Mouse (Mus musculus): ENCODE data around the gene Sirt4. TPM values are rescaled to one million over a fixed set of nuclear protein-coding genes. Genes with fewer than 3 reads are reported as not detected.
A peak's percentile ranks its signal among the peaks of the same experiment; 100 is the strongest.

Gene Sirt4
- total and polyA plus RNA-seq, 3 experiments: 15.3 to 25.1 (median 18.8) TPM

DNA sequence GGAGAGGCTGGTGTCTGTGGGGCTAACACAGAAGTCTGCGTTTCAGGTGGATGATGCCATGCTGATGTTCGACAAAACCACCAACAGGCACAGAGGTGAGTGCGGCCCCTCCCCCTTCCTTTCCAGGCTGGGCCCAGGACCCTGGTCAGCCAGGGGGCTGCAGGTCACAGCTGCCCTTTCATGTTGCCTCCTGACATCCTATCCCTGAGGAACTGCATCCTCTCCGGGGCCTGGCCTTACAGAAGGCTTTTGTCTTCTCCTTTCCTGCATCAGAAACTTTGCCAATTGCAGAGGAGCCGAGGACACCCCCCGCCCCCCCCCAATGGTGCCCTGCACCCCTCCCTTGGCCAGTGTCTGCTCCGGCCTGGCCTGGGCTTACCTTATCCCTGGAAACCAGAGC is 45.9 kb downstream of the Sirt4 start:
- TF ChIP-seq POLR2A (IDR thresholded peaks at IDR 0.05; ENCODE audit: insufficient read depth, low read depth, low read length) (no peak), EP300 (IDR thresholded peaks at IDR 0.05; ENCODE audit: insufficient read depth, low read depth, low read length) (no peak), CTCF (IDR thresholded peaks at IDR 0.05) (no peak)
- H3K27me3 ChIP-seq (ENCODE audit: control insufficient read depth, insufficient read depth, low read length): no peaks in the 10 kb centered on the region; the same call in 1 of the 2 replicates
- intact Hi-C loops (cut with DNase I): no loop called here

DNA sequence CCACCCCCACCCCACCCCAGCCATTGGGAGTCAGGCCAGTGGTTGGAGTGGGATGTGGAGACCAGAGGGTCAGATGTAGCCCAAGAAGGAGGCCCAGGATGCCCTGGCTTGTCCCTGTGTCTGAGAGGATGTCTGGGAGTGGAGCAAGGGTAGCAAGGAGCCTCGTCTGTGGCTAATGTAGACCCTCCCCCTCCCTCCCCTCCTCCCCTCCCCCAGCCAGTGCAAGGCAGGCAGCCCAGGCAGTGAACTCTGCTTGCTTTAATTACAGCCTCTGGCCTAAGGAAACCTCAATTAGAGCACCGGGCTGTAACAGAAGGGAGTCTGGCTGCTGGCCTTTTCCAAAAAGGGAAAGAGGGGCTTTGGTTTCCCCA is 46.6 kb downstream of the Sirt4 start:
- no peak overlapping the region for H3K27ac ChIP-seq
- intact Hi-C loops (cut with DNase I): no loop called here
- no peaks in the 10 kb centered on the region; the same call in 1 of the 2 replicates for H3K27me3 ChIP-seq (ENCODE audit: control insufficient read depth, insufficient read depth, low read length)
- WGBS: 68% methylated on average over 2 of the region's 2 CpGs
- H3K4me3 ChIP-seq: no peak overlapping the region
- H3K79me2 ChIP-seq (replicated peaks; ENCODE audit: control insufficient read depth, insufficient read depth, low read length): no peaks in the 10 kb centered on the region
- DNase-seq: no peak
- H3K9ac ChIP-seq (ENCODE audit: low read depth, low read length): no peak overlapping the region
- H3K36me3 ChIP-seq (ENCODE audit: control insufficient read depth, insufficient read depth, low read length): no peaks in the 10 kb centered on the region
- no peaks in the 10 kb centered on the region for H3K4me1 ChIP-seq (ENCODE audit: control insufficient read depth, insufficient read depth, low read length)
- TF ChIP-seq EP300 (IDR thresholded peaks at IDR 0.05; ENCODE audit: insufficient read depth, low read depth, low read length): no peak
- no peak for TF ChIP-seq CTCF (IDR thresholded peaks at IDR 0.05)
- no peak for TF ChIP-seq POLR2A (IDR thresholded peaks at IDR 0.05; ENCODE audit: insufficient read depth, low read depth, low read length)

More for the DNA sequence above, 45.9 kb downstream of the Sirt4 start:
- Histone ChIP-seq H3K27ac (no peak overlapping the region), H3K79me2 (replicated peaks; ENCODE audit: control insufficient read depth, insufficient read depth, low read length) (no peaks in the 10 kb centered on the region), H3K4me3 (no peak overlapping the region), H3K9ac (ENCODE audit: low read depth, low read length) (no peak overlapping the region), H3K4me1 (ENCODE audit: control insufficient read depth, insufficient read depth, low read length) (no peaks in the 10 kb centered on the region), H3K36me3 (ENCODE audit: control insufficient read depth, insufficient read depth, low read length) (no peaks in the 10 kb centered on the region)
- no peak for DNase-seq
- 68% methylated on average over 7 of the region's 7 CpGs for WGBS

DNA sequence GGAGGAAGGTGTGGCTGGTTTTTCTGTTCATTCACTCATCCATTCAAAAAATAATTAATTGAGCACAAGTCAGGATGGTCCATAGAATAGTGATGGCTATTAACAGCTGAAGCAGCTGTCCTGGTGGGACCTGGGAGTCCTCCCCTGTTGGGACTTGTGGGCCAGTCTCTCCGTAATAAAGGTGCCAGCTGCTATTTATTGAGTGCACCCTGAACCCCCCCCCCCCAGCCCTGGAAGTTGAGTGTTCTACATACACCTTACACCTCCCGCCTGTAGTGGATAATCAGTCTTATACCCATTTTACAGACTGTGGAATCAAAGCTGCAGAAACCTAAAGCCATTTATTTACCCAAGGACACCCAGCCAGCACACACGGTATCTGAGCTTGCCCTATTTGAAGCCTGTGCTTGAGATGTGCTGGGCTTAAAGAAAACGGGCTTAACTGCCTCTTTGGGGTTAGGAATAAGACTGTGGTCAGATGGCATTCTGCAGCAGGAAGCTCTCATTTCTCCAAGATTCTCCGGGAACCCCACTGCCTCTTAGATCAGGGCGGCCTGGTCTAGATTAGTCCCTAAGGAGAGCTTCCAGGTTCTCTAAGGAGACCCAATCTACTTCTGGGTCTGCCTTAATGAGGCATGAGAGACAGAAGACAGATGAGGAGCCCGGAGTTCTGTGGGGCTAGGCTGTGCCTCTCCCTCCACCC is 47.1 kb downstream of the Sirt4 start:
- 84% methylated on average over 7 of the region's 7 CpGs for WGBS
- no peak for DNase-seq
- no peak for TF ChIP-seq CTCF (IDR thresholded peaks at IDR 0.05)
- TF ChIP-seq POLR2A (IDR thresholded peaks at IDR 0.05; ENCODE audit: insufficient read depth, low read depth, low read length): no peak
- no peak for TF ChIP-seq EP300 (IDR thresholded peaks at IDR 0.05; ENCODE audit: insufficient read depth, low read depth, low read length)
- Histone ChIP-seq H3K4me3 (no peak overlapping the region), H3K4me1 (ENCODE audit: control insufficient read depth, insufficient read depth, low read length) (no peaks in the 10 kb centered on the region), H3K79me2 (replicated peaks; ENCODE audit: control insufficient read depth, insufficient read depth, low read length) (no peaks in the 10 kb centered on the region), H3K9ac (ENCODE audit: low read depth, low read length) (no peak overlapping the region), H3K27me3 (ENCODE audit: control insufficient read depth, insufficient read depth, low read length) (no peaks in the 10 kb centered on the region; the same call in 1 of the 2 replicates), H3K27ac (no peak overlapping the region), H3K36me3 (ENCODE audit: control insufficient read depth, insufficient read depth, low read length) (no peaks in the 10 kb centered on the region)
- intact Hi-C loops (cut with DNase I): no loop called here

DNA sequence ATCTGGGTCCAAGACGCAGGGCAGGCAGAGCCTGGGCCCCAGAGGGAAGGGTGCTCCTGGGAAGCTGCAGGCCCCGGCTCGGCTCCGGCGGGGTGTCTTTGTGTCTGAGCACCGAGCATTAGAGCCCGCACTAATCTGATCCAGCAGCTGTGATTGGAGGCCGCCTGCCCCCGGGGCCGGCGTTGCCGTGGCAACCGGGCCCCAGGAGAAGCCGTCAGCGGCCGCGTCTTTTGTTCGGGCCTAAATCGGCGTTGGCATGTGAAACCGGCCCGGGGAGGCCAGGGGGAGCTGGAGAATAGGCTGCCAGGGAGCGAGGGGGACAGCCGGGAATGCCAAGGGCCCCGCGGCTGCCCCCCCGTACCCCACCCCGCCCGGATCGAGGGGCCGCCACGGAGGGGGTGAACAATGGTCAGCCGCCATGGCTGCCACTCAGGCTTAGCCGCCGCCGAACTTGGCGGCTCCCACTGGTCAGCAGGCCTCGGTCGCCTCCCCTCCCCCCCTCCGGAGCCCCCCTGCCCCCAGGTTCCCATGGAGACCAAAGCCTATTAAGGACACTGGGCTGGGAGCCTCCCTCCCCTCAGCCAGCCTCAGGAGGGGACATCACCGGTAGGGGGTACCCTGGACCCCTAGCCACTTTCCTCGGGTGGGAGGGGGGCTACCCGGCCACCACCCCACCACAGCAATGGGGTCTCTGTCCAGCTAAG is 48.0 kb downstream of the Sirt4 start:
- Histone ChIP-seq H3K27ac (no peak overlapping the region), H3K36me3 (ENCODE audit: control insufficient read depth, insufficient read depth, low read length) (no peaks in the 10 kb centered on the region), H3K4me1 (ENCODE audit: control insufficient read depth, insufficient read depth, low read length) (no peaks in the 10 kb centered on the region), H3K27me3 (ENCODE audit: control insufficient read depth, insufficient read depth, low read length) (no peaks in the 10 kb centered on the region; the same call in 1 of the 2 replicates), H3K9ac (ENCODE audit: low read depth, low read length) (peak overlapping the region; percentile 59), H3K79me2 (replicated peaks; ENCODE audit: control insufficient read depth, insufficient read depth, low read length) (no peaks in the 10 kb centered on the region), H3K4me3 (peak overlapping the region; percentile 30)
- no peak for TF ChIP-seq EP300 (IDR thresholded peaks at IDR 0.05; ENCODE audit: insufficient read depth, low read depth, low read length)
- no peak for TF ChIP-seq CTCF (IDR thresholded peaks at IDR 0.05)
- TF ChIP-seq POLR2A (IDR thresholded peaks at IDR 0.05; ENCODE audit: insufficient read depth, low read depth, low read length): no peak
- DNase-seq: peak; percentile 54 to 57
- intact Hi-C loops (cut with DNase I): no loop called here
- 2% methylated on average over 41 of the region's 43 CpGs for WGBS

GRCm38 (mm10) chr5:115435755-115436379 is 48.7 kb downstream of the Sirt4 start:
- intact Hi-C loops (cut with DNase I): no loop called here
- no peak overlapping the region for H3K27ac ChIP-seq

More at GRCm38 (mm10) chr5:115435755-115436379, 48.7 kb downstream of the Sirt4 start:
- Histone ChIP-seq H3K4me3 (peak overlapping the region; percentile 30; the same call in 1 of the 2 replicates), H3K9ac (ENCODE audit: low read depth, low read length) (peak overlapping the region; percentile 59; the same call in 1 of the 2 replicates), H3K36me3 (ENCODE audit: control insufficient read depth, insufficient read depth, low read length) (no peaks in the 10 kb centered on the region), H3K27me3 (ENCODE audit: control insufficient read depth, insufficient read depth, low read length) (no peaks in the 10 kb centered on the region; the same call in 1 of the 2 replicates), H3K79me2 (replicated peaks; ENCODE audit: control insufficient read depth, insufficient read depth, low read length) (no peaks in the 10 kb centered on the region), H3K4me1 (ENCODE audit: control insufficient read depth, insufficient read depth, low read length) (no peaks in the 10 kb centered on the region)
- DNase-seq: no peak
- WGBS: 75% methylated on average over 8 of the region's 8 CpGs
- TF ChIP-seq CTCF (IDR thresholded peaks at IDR 0.05) (no peak), POLR2A (IDR thresholded peaks at IDR 0.05; ENCODE audit: insufficient read depth, low read depth, low read length) (no peak), EP300 (IDR thresholded peaks at IDR 0.05; ENCODE audit: insufficient read depth, low read depth, low read length) (no peak)
